Comparison of ENCODE assay signal across 9 mouse cellular contexts in the genomic region with DNA sequence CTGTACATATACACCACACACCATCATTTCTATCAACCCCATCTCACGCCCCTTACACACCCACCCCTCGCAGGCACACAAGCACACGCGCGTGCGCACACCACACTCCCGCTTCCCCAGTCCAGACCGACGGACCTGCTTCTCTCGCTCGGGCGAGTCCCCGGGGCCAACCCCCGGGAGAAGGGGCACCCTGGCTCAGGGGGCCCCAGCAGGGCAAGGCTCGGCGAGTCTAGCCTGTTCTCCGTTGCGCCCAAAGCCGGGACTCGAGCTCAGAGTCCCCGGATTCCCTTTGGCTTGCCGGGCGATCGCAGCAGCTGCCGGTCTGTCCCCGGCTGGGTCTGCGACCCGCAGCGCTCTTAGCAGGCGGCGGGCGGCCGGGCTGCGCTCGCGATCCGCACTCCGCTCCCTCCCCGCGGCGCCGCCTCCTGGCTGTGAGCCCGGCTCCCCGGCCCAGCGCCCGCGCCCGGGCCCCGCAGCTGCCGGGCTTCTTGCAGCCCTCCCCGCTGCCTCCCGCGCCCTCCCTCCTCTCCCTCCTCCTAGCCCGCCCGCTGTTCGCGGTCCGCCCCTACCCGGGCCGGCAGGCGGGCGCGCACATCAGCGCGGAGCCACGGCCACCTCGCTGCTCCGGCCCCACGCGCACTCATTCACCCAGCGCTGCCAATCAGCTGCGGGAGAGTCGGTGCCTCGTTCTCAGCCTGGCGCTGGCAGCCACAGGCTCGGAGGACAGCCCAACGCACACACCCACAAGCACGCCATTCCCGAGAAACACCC. TPM values are rescaled to one million over a fixed set of nuclear protein-coding genes. Genes with fewer than 3 reads are reported as not detected.
DNase-seq lines count a peak whose midpoint lies in the region; ATAC-seq and TF ChIP-seq lines count a peak whose summit lies in the region.
"Had no signal": no experiment of that assay in that cellular context is flagged by ENCODE, and none has a peak within 500 bp of the region (broad histone marks: within the 10 kb centered on the region; RNA-seq: fewer than 3 reads in every experiment).

Gene Prrt4 (minus strand): TSS at position 697 of the 771 bp plus-strand sequence.

- 1% methylated on average over 77 of the region's 79 CpGs for WGBS in thymus, adult 2 months
- WGBS in embryonic facial prominence, embryonic 12.5 days = under 1% methylated on average over 74 of the region's 79 CpGs
- 1% methylated on average over 79 of the region's 79 CpGs for WGBS in heart, embryonic 11.5 days (ENCODE audit: insufficient replicate concordance)
- WGBS in kidney, embryonic 15.5 days = under 1% methylated on average over 75 of the region's 79 CpGs
- WGBS in limb, embryonic 14.5 days = 1% methylated on average over 44 of the region's 79 CpGs
- 1% methylated on average over 70 of the region's 79 CpGs for WGBS in midbrain, postnatal 0 days

- peaks cover 3% of the 10 kb centered on the region; the same call in 1 of the 2 replicates for H3K4me1 ChIP-seq in thymus, adult 2 months (replicated peaks; ENCODE audit: control insufficient read depth, insufficient read depth, low read length)
- H3K4me1 ChIP-seq in embryonic facial prominence, embryonic 12.5 days = peaks cover 10% of the 10 kb centered on the region; the same call in 1 of the 2 replicates
- peaks cover 14% of the 10 kb centered on the region for H3K4me1 ChIP-seq in heart, embryonic 11.5 days (ENCODE audit: control insufficient read depth, insufficient read depth, low read length)
- H3K4me1 ChIP-seq in kidney, embryonic 15.5 days = peaks cover 16% of the 10 kb centered on the region
- H3K4me1 ChIP-seq in limb, embryonic 14.5 days (ENCODE audit: control insufficient read depth, insufficient read depth, low read length) = peaks cover 4% of the 10 kb centered on the region; the same call in 1 of the 2 replicates
- H3K4me1 ChIP-seq in midbrain, postnatal 0 days (ENCODE audit: insufficient read depth, low read length) = no peaks in the 10 kb centered on the region

- no peak within 1 kb of the TSS for H3K27ac ChIP-seq in thymus, adult 2 months (ENCODE audit: control insufficient read depth, insufficient read depth, low read length)
- peak within 1 kb of the TSS; percentile 65 for H3K27ac ChIP-seq in embryonic facial prominence, embryonic 12.5 days
- no peak within 1 kb of the TSS for H3K27ac ChIP-seq in heart, embryonic 11.5 days (ENCODE audit: low read depth, low read length)
- H3K27ac ChIP-seq in kidney, embryonic 15.5 days = peak within 1 kb of the TSS; percentile 41; the same call in 1 of the 2 replicates
- no peak within 1 kb of the TSS for H3K27ac ChIP-seq in limb, embryonic 14.5 days (replicated peaks; ENCODE audit: low read depth, low read length)
- peak within 1 kb of the TSS; percentile 91 for H3K27ac ChIP-seq in midbrain, postnatal 0 days (ENCODE audit: low read depth, low read length)

- H3K36me3 ChIP-seq in thymus, adult 2 months (ENCODE audit: control insufficient read depth, insufficient read depth, low read length) = no peaks in the 10 kb centered on the region
- H3K36me3 ChIP-seq in embryonic facial prominence, embryonic 12.5 days = no peaks in the 10 kb centered on the region
- H3K36me3 ChIP-seq in heart, embryonic 11.5 days (ENCODE audit: control insufficient read depth, insufficient read depth, low read length) = no peaks in the 10 kb centered on the region
- no peaks in the 10 kb centered on the region for H3K36me3 ChIP-seq in kidney, embryonic 15.5 days
- H3K36me3 ChIP-seq in limb, embryonic 14.5 days (ENCODE audit: control insufficient read depth, insufficient read depth, low read length) = no peaks in the 10 kb centered on the region
- peaks cover 4% of the 10 kb centered on the region for H3K36me3 ChIP-seq in midbrain, postnatal 0 days (ENCODE audit: insufficient read depth, low read length)
- H3K36me3 ChIP-seq: G1E had no signal

- peak; percentile 80 for ATAC-seq in embryonic facial prominence, embryonic 12.5 days (ENCODE audit: insufficient number of reproducible peaks, insufficient read depth, low FRiP score, low TSS enrichment)
- ATAC-seq in heart, embryonic 11.5 days (replicated peaks; ENCODE audit: insufficient number of reproducible peaks, low FRiP score, low TSS enrichment) = peak; percentile 55; the same call in 1 of the 2 replicates
- ATAC-seq in kidney, embryonic 15.5 days (replicated peaks; ENCODE audit: low FRiP score) = peak; percentile 74
- ATAC-seq in limb, embryonic 14.5 days (ENCODE audit: low FRiP score, low read depth) = peak; percentile 79
- peak; percentile 84 for ATAC-seq in midbrain, postnatal 0 days (ENCODE audit: low FRiP score)

- peak within 1 kb of the TSS; percentile 94 for H3K4me2 ChIP-seq in embryonic facial prominence, embryonic 12.5 days (replicated peaks)
- H3K4me2 ChIP-seq in heart, embryonic 11.5 days = peak within 1 kb of the TSS; percentile 96
- peak within 1 kb of the TSS; percentile 98 for H3K4me2 ChIP-seq in kidney, embryonic 15.5 days
- H3K4me2 ChIP-seq in limb, embryonic 14.5 days (replicated peaks; ENCODE audit: low read depth, low read length, severe bottlenecking) = peak within 1 kb of the TSS; percentile 91
- H3K4me2 ChIP-seq in midbrain, postnatal 0 days (ENCODE audit: low read depth, low read length, poor library complexity, severe bottlenecking) = peak within 1 kb of the TSS; percentile 78

- TF ChIP-seq POLR2A in thymus, adult 2 months (IDR thresholded peaks at IDR 0.05; ENCODE audit: control insufficient read depth, extremely low read depth, insufficient read depth, low read length, poor library complexity) = no peak
- no peak for TF ChIP-seq POLR2A in limb, embryonic 14.5 days (IDR thresholded peaks at IDR 0.05; ENCODE audit: borderline replicate concordance, extremely low read depth, insufficient read depth, insufficient read length)

- peak within 1 kb of the TSS; percentile 69 for H3K9ac ChIP-seq in embryonic facial prominence, embryonic 12.5 days
- H3K9ac ChIP-seq in heart, embryonic 11.5 days (ENCODE audit: low read depth, low read length) = peak within 1 kb of the TSS; percentile 77
- H3K9ac ChIP-seq in kidney, embryonic 15.5 days = peak within 1 kb of the TSS; percentile 69
- peak within 1 kb of the TSS; percentile 65 for H3K9ac ChIP-seq in limb, embryonic 14.5 days (ENCODE audit: low read depth, low read length, severe bottlenecking)
- H3K9ac ChIP-seq in midbrain, postnatal 0 days (replicated peaks; ENCODE audit: low read length, poor library complexity, severe bottlenecking) = peak within 1 kb of the TSS; percentile 90

- no peak for DNase-seq in thymus, adult 2 months
- DNase-seq in thymus, adult 18-20 months = no peak
- peak; percentile 30 for DNase-seq in limb, embryonic 14.5 days (ENCODE audit: low spot score)
- peak; percentile 82 for DNase-seq in midbrain, postnatal 0 days (ENCODE audit: low spot score)
- DNase-seq in thymus, postnatal 14 days = peak; percentile 43

- peak within 1 kb of the TSS; percentile 30 for H3K4me3 ChIP-seq in thymus, adult 2 months (ENCODE audit: control insufficient read depth, insufficient read depth, low read length)
- H3K4me3 ChIP-seq in embryonic facial prominence, embryonic 12.5 days = peak within 1 kb of the TSS; percentile 60
- peak within 1 kb of the TSS; percentile 64 for H3K4me3 ChIP-seq in heart, embryonic 11.5 days (ENCODE audit: low read depth, low read length)
- peak within 1 kb of the TSS; percentile 65 for H3K4me3 ChIP-seq in kidney, embryonic 15.5 days (replicated peaks)
- peak within 1 kb of the TSS; percentile 60 for H3K4me3 ChIP-seq in limb, embryonic 14.5 days (replicated peaks; ENCODE audit: low read length)
- H3K4me3 ChIP-seq in midbrain, postnatal 0 days (ENCODE audit: low read depth, low read length) = peak within 1 kb of the TSS; percentile 73

- TF ChIP-seq CTCF in thymus, adult 2 months (IDR thresholded peaks at IDR 0.05; ENCODE audit: borderline replicate concordance, control insufficient read depth, extremely low read depth, insufficient read depth, low read length, poor library complexity) = no peak
- TF ChIP-seq CTCF in midbrain, postnatal 0 days (IDR thresholded peaks at IDR 0.05) = no peak

- H3K9me3 ChIP-seq in embryonic facial prominence, embryonic 12.5 days = no peaks in the 10 kb centered on the region
- no peaks in the 10 kb centered on the region for H3K9me3 ChIP-seq in heart, embryonic 11.5 days (replicated peaks; ENCODE audit: control insufficient read depth, low read length)
- no peaks in the 10 kb centered on the region for H3K9me3 ChIP-seq in kidney, embryonic 15.5 days (replicated peaks)
- no peaks in the 10 kb centered on the region for H3K9me3 ChIP-seq in limb, embryonic 14.5 days (ENCODE audit: control insufficient read depth, low read length)
- H3K9me3 ChIP-seq in midbrain, postnatal 0 days (ENCODE audit: low read length) = no peaks in the 10 kb centered on the region
- H3K9me3 ChIP-seq: G1E had no signal

- H3K27me3 ChIP-seq in thymus, adult 2 months (ENCODE audit: control insufficient read depth, insufficient read depth, low read length) = no peaks in the 10 kb centered on the region; the same call in 1 of the 2 replicates
- H3K27me3 ChIP-seq in embryonic facial prominence, embryonic 12.5 days = peaks cover 43% of the 10 kb centered on the region
- peaks cover 48% of the 10 kb centered on the region for H3K27me3 ChIP-seq in heart, embryonic 11.5 days (ENCODE audit: control insufficient read depth, insufficient read depth, low read length)
- peaks cover 79% of the 10 kb centered on the region for H3K27me3 ChIP-seq in kidney, embryonic 15.5 days
- peaks cover 8% of the 10 kb centered on the region; the same call in 1 of the 2 replicates for H3K27me3 ChIP-seq in limb, embryonic 14.5 days (ENCODE audit: control insufficient read depth, insufficient read depth, low read length)
- no peaks in the 10 kb centered on the region for H3K27me3 ChIP-seq in midbrain, postnatal 0 days (ENCODE audit: insufficient read depth, low read length)

RNA-seq across cellular contexts. Expression of gene Prrt4, which starts in this region (rescaled TPM):
- 0.32 and 0.41 TPM in 2 replicates for polyA plus RNA-seq in thymus, adult 2 months (2012; rRNA removed)
- 1.5 and 1.8 TPM in 2 replicates for polyA plus RNA-seq in embryonic facial prominence, embryonic 12.5 days (2016; fragmentation: Nextera tagmentation; extraction: Ambion mirVana)
- polyA plus RNA-seq in heart, embryonic 11.5 days (2014; fragmentation: Nextera tagmentation; extraction: Ambion mirVana) = 1.6 and 1.8 TPM in 2 replicates
- polyA plus RNA-seq in kidney, embryonic 15.5 days (2015; fragmentation: Nextera tagmentation; extraction: Ambion mirVana) = 1.0 and 1.6 TPM in 2 replicates
- polyA plus RNA-seq in limb, embryonic 14.5 days (2012; rRNA removed) = 1.2 and 1.8 TPM in 2 replicates
- 0.92 and 1.1 TPM in 2 replicates for polyA plus RNA-seq in limb, embryonic 14.5 days (2014; fragmentation: Nextera tagmentation; extraction: Ambion mirVana)
- total RNA-seq in midbrain, postnatal 0 days (2014; rRNA removed) = 31.9 and 40.2 TPM in 2 replicates
- 15.4 and 16.6 TPM in 2 replicates for polyA plus RNA-seq in midbrain, postnatal 0 days (2015; fragmentation: Nextera tagmentation; extraction: Ambion mirVana)
- polyA plus RNA-seq: G1E had no signal

Comparison
In these comparisons a context has a peak if more than half of its experiments do, and no peak if none do; other contexts are left out.
1. DNase-seq: peak in limb, embryonic 14.5 days (single experiment), midbrain, postnatal 0 days (single experiment) and thymus, postnatal 14 days (single experiment); none in thymus, adult 2 months (single experiment) and thymus, adult 18-20 months (0 of 2).
2. H3K27ac ChIP-seq: peak in embryonic facial prominence, embryonic 12.5 days (single experiment), kidney, embryonic 15.5 days (single experiment) and midbrain, postnatal 0 days (single experiment); none in thymus, adult 2 months (single experiment), heart, embryonic 11.5 days (single experiment) and limb, embryonic 14.5 days (single experiment).
3. Peak in every context shown above with its lines, with median percentiles within 50 percentile points of each other: H3K4me3 ChIP-seq, ATAC-seq, H3K4me2 ChIP-seq and H3K9ac ChIP-seq.